Mouse (Mus musculus) embryonic facial prominence, embryonic 10.5 days (tissue): ENCODE measurements at regions not wholly inside any gene's neighbourhood (a gene's known extent, or its start where the extent isn't known, plus 50 kb on each side); places are given as distances from the start of the nearest gene placed in this dataset.

Source experiments
- DNase-seq: peaks from one replicate; pipeline ENCODE4 v3.0.0-alpha.2; 2017; ENCODE audit warnings: low spot score
- H3K27ac ChIP-seq: fragments of 300-500 bp; sonication (generic); replicated peaks from 2 replicates; pipeline ENCODE4 v1.5.1; 2016; ENCODE audit warnings: mild to moderate bottlenecking
- H3K27me3 ChIP-seq: fragments of 300-500 bp; sonication (generic); replicated peaks from 2 replicates; pipeline ENCODE4 v1.6.1; 2016; ENCODE audit warnings: low read depth, mild to moderate bottlenecking; ENCODE audit not compliant: poor library complexity, severe bottlenecking
- H3K36me3 ChIP-seq: fragments of 300-500 bp; sonication (generic); replicated peaks from 2 replicates; pipeline ENCODE4 v1.6.1; 2016; ENCODE audit warnings: mild to moderate bottlenecking, moderate library complexity
- H3K4me1 ChIP-seq: fragments of 300-500 bp; sonication (generic); 2 replicates; pipeline ENCODE4 v1.6.1; 2016
- H3K4me3 ChIP-seq: fragments of 300-500 bp; sonication (generic); 2 replicates; pipeline ENCODE4 v1.5.1; 2016; ENCODE audit warnings: mild to moderate bottlenecking, moderate library complexity
- H3K9me3 ChIP-seq: fragments of 300-500 bp; sonication (generic); 2 replicates; pipeline ENCODE4 v1.6.1; 2016; ENCODE audit warnings: mild to moderate bottlenecking
- WGBS: fragments of 180-500 bp; shearing (Covaris S2); methylation state at CpG from one replicate; pipeline ENCODE4 v1.1.7; 2016; 5-methylcytosine and 5-hydroxymethylcytosine counted together

- H3K27me3 ChIP-seq: no peaks in the 10 kb centered on the region
- 86% methylated on average over 7 of the region's 7 CpGs for WGBS
- no peak overlapping the region for H3K4me3 ChIP-seq
- DNase-seq: no peak
- no peaks in the 10 kb centered on the region for H3K4me1 ChIP-seq
- no peaks in the 10 kb centered on the region for H3K36me3 ChIP-seq
- no peak overlapping the region for H3K27ac ChIP-seq
- H3K9me3 ChIP-seq: no peaks in the 10 kb centered on the region
These were observed 60.5 kb downstream of the Rsl24d1 start for GRCm38 (mm10) chr9:73173589-73174247.

GRCm38 (mm10) chr9:73176645-73177044 is 63.4 kb downstream of the Rsl24d1 start:
- H3K4me1 ChIP-seq: no peaks in the 10 kb centered on the region
- H3K27ac ChIP-seq: no peak overlapping the region
- no peaks in the 10 kb centered on the region for H3K36me3 ChIP-seq
- H3K9me3 ChIP-seq: 0 out of 2 replicates have a peak, but pooled peaks cover under 1% of the 10 kb centered on the region
- no peaks in the 10 kb centered on the region for H3K27me3 ChIP-seq
- no peak for DNase-seq
- no peak overlapping the region for H3K4me3 ChIP-seq

DNA sequence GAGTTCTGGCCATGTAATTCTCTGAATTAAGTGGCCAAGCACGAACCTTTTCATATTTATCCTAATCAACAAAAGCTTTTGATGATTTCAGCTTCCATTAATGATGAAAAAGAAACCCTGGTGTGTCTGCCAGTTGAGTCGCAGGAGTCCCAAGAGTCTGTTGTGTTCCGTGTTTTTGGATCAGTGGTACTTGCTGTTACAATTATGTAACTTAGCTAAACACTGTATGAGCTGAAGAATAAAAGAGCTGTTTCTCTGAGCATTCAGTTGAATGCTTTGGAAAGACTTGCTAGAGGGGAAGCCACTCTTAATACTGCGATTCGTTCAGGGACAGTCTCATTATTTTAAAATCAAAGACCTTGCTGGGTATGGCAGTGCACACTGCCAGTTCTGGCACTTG is 70.1 kb downstream of the Rsl24d1 start:
- no peak for DNase-seq
- H3K4me1 ChIP-seq: no peaks in the 10 kb centered on the region
- H3K9me3 ChIP-seq: 0 out of 2 replicates have a peak, but pooled peaks cover 6% of the 10 kb centered on the region
- no peaks in the 10 kb centered on the region for H3K27me3 ChIP-seq
- WGBS: 82% methylated on average over 5 of the region's 5 CpGs
- H3K4me3 ChIP-seq: no peak overlapping the region
- H3K36me3 ChIP-seq: no peaks in the 10 kb centered on the region
- no peak overlapping the region for H3K27ac ChIP-seq

DNA sequence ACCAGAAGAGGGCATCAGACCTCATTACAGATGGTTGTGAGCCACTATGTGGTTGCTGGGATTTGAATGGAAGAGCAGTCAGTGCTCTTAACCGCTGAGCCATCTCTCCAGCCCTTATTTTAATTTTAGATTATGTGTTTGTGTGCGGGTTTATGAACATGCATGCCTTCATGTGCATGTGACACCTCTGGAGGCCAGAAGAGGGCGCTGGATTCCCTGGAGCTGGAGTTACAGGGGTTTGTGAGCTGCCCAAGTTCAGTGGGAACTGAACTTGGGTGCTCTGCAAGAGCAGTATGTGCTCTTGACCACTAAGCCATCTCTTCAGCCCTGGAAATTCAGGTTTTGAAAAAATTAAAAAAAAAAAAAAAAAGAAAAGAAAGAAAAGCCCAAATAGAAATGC is 71.7 kb downstream of the Rsl24d1 start:
- Histone ChIP-seq H3K9me3 (0 out of 2 replicates have a peak, but pooled peaks cover 6% of the 10 kb centered on the region), H3K4me3 (no peak overlapping the region), H3K27me3 (no peaks in the 10 kb centered on the region), H3K36me3 (no peaks in the 10 kb centered on the region), H3K4me1 (no peaks in the 10 kb centered on the region), H3K27ac (no peak overlapping the region)
- whole genome bisulfite sequencing: 44% methylated on average over 3 of the region's 3 CpGs
- no peak for DNase-seq

DNA sequence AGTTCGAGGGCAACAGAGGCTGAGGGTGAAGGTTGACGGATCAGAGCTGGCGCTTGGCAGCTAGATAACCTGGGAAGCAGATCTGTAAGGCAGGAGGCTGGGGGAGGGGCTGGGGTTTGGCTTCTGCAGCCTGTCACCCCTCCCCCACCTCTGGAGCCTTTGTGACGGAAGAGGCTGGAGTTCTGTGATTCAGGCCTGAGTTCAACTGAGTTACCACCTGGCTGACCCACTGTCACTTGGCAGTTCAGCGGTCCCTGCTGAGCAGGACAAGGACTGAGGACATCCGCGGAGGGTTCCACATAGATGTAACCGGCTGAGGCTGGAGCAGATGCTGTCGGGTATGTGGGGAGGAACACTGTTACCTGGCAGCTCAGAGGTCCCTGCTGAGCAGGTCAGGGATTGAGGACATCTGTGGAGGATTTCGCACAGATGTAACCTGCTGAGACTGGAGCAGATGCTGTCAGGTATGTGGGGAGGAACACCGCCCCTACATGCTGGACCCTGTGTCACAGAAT is 79.1 kb downstream of the Rsl24d1 start:
- Histone ChIP-seq H3K27me3 (no peaks in the 10 kb centered on the region), H3K4me1 (peaks cover 8% of the 10 kb centered on the region), H3K27ac (peak overlapping the region; percentile 51), H3K9me3 (no peaks in the 10 kb centered on the region), H3K4me3 (peak overlapping the region; percentile 30), H3K36me3 (no peaks in the 10 kb centered on the region)
- DNase-seq: peak; percentile 67
- WGBS: 17% methylated on average over 11 of the region's 11 CpGs

- H3K4me3 ChIP-seq: no peak overlapping the region
- no peaks in the 10 kb centered on the region for H3K9me3 ChIP-seq
- WGBS: 88% methylated on average over 10 of the region's 10 CpGs
- no peaks in the 10 kb centered on the region for H3K4me1 ChIP-seq
- no peak for DNase-seq
- no peak overlapping the region for H3K27ac ChIP-seq
- no peaks in the 10 kb centered on the region for H3K27me3 ChIP-seq
- no peaks in the 10 kb centered on the region for H3K36me3 ChIP-seq
These were observed 85.2 kb downstream of the Rsl24d1 start for GRCm38 (mm10) chr9:73198261-73199085.

DNA sequence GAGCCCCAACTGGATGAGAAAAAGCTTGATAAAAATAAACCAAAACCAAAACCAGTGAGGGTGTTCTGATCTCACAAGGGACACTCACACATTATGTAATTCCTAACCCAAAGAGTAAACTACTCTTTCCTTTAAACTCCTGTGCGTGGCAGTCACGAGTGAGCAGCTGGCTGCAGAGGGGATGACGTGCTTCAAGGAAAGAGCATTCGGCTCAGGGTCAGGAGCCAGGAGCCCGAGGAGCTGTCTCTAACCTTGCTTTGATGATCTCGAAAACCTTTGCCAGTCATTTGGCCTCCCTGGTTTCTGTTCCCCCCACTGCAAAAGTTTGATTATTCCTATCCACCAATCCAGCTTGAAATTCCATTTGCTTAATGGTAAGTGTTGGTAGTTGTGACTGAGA is 109.9 kb downstream of the Rsl24d1 start:
- Histone ChIP-seq H3K9me3 (no peaks in the 10 kb centered on the region), H3K27ac (no peak overlapping the region), H3K4me1 (no peaks in the 10 kb centered on the region), H3K27me3 (no peaks in the 10 kb centered on the region), H3K4me3 (no peak overlapping the region), H3K36me3 (no peaks in the 10 kb centered on the region)
- WGBS: 63% methylated on average over 6 of the region's 6 CpGs
- DNase-seq: no peak

- Histone ChIP-seq H3K4me3 (no peak overlapping the region), H3K27ac (no peak overlapping the region), H3K36me3 (no peaks in the 10 kb centered on the region), H3K27me3 (no peaks in the 10 kb centered on the region), H3K9me3 (no peaks in the 10 kb centered on the region), H3K4me1 (no peaks in the 10 kb centered on the region)
- 74% methylated on average over 5 of the region's 5 CpGs for WGBS
- no peak for DNase-seq
These were observed 127.0 kb downstream of the Rsl24d1 start for GRCm38 (mm10) chr9:73240188-73240587.

DNA sequence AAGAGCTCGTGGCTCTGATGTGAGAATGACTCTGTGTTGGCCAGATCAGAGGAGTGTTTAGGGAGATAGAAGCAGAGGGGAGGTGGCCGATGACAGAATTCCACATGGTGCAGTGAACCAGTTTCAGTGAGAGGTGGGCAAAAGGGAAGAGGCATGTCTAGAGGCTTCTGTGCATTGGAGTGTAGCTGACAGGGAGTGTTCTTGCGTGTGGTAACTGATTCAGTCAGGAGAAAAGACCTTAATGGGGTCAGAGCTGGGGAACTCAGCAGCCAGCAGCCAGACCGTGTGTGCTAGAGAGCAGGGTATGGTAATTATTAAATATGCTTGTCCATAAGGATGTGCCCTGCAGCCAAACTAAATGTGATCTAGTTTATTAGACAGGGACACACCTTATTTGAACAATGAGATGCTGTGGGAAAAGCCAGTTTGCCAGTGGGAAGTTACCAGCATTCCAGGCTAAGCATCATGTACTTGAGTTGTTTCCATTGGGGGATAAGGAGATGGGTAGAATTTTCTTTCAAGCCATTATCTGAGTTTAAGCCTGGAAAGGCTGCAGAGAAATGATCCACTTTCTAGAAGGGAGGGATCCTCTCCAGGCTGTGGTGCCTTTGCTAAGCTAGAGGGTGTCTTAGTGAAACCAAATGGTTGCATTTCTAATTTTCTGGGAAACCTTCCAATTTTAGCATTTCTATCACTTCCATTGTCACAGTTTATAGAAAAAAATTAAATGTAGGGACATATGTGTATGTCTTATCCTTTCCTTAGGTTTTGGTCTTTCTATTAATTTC is 129.5 kb downstream of the Rsl24d1 start:
- Histone ChIP-seq H3K27me3 (no peaks in the 10 kb centered on the region), H3K4me3 (no peak overlapping the region), H3K9me3 (no peaks in the 10 kb centered on the region), H3K36me3 (no peaks in the 10 kb centered on the region), H3K4me1 (no peaks in the 10 kb centered on the region), H3K27ac (no peak overlapping the region)
- WGBS: 67% methylated on average over 4 of the region's 4 CpGs
- DNase-seq: no peak

GRCm38 (mm10) chr9:73244177-73244576 is 131.0 kb downstream of the Rsl24d1 start:
- Histone ChIP-seq H3K4me1 (no peaks in the 10 kb centered on the region), H3K36me3 (no peaks in the 10 kb centered on the region), H3K27ac (no peak overlapping the region), H3K9me3 (no peaks in the 10 kb centered on the region; the same call in 1 of the 2 replicates), H3K27me3 (no peaks in the 10 kb centered on the region), H3K4me3 (no peak overlapping the region)
- WGBS: 70% methylated on average over 3 of the region's 3 CpGs
- DNase-seq: no peak

DNA sequence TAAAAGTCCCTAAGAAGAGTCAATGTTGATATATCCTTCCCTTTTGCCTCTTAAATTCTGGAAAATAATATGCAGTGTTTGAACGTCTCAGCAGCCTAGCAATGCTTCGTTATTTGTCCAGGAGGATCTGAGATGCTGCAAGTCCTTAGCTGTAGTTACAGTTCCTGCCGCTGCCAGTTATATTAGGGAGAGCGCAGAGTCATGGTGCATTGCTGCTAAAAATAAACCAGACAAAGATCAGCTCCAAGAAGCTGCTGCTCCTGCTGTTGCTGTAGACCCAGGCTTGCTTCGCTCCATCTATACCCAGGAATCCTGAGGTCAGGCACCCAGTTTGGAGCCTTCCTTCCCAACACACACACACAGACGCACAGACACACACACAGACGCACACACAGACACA is 132.3 kb downstream of the Rsl24d1 start:
- no peak overlapping the region for H3K27ac ChIP-seq
- H3K27me3 ChIP-seq: no peaks in the 10 kb centered on the region
- no peak overlapping the region for H3K4me3 ChIP-seq
- no peak for DNase-seq
- no peaks in the 10 kb centered on the region for H3K36me3 ChIP-seq
- H3K9me3 ChIP-seq: no peaks in the 10 kb centered on the region; the same call in 1 of the 2 replicates
- H3K4me1 ChIP-seq: no peaks in the 10 kb centered on the region
- WGBS: 90% methylated on average over 7 of the region's 7 CpGs

DNA sequence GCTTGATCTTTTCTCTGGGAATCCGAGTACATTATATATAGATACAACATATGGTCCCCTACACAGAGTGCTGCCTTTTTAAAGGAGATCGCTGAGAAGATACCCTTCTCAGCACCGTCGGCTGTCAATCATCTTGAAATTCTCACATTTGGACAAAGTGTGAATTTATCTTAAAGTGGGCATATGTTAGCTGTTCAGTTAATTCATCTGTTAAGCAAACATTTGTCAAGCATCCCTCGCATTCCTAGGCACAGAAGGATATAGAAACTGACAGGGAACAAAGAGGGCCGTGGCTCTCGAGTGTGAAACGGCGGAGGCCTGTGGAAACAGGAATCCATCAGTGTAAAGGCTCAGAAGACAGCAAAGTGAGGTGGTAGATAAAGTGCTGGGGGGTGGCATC is 144.9 kb downstream of the Rsl24d1 start:
- no peaks in the 10 kb centered on the region for H3K27me3 ChIP-seq
- H3K9me3 ChIP-seq: no peaks in the 10 kb centered on the region
- 72% methylated on average over 9 of the region's 9 CpGs for WGBS
- H3K4me1 ChIP-seq: peaks cover 3% of the 10 kb centered on the region; the same call in 1 of the 2 replicates
- no peak for DNase-seq
- no peaks in the 10 kb centered on the region for H3K36me3 ChIP-seq
- no peak overlapping the region for H3K4me3 ChIP-seq
- no peak overlapping the region for H3K27ac ChIP-seq
